Mouse (Mus musculus) thymus, adult 18-20 months (tissue): ENCODE results near the gene Ppil1.
"Not testable (repeated sequence)": the region's sequence is repeated elsewhere in the genome, so short reads cannot be mapped to it uniquely, and the experiment has no call there.

ENCODE experiments used
- DNase-seq, 2 experiments: peaks; one replicate each; pipeline ENCODE4 v3.0.0; 2022; ENCODE audit warnings: mixed read lengths in 2 of 2

Ppil1 gene

GRCm38 (mm10) chr17:29280422-29280821 lies 16.4 kb upstream of the Ppil1 start:
- DNase-seq, result peak; percentile 60 to 81

- DNase-seq, result no peak
These were observed 9.9 kb upstream of the Ppil1 start for GRCm38 (mm10) chr17:29273889-29274288.

GRCm38 (mm10) chr17:29273156-29273555 lies 9.2 kb upstream of the Ppil1 start:
- DNase-seq, result no peak

GRCm38 (mm10) chr17:29270148-29270698 lies 6.2 kb upstream of the Ppil1 start:
- DNase-seq, result no peak

- DNase-seq, result no peak
These were observed 5.3 kb upstream of the Ppil1 start for GRCm38 (mm10) chr17:29269349-29269706.

GRCm38 (mm10) chr17:29268682-29269348 lies 4.8 kb upstream of the Ppil1 start, which contains the start of gene BC004004:
TSS of gene BC004004 (plus strand) at chr17:29268788.
- peak; percentile 92 to 93 for DNase-seq

- DNase-seq, result no peak
These were observed 4.1 kb upstream of the Ppil1 start for GRCm38 (mm10) chr17:29267931-29268681.

GRCm38 (mm10) chr17:29267040-29267439 lies 3.1 kb upstream of the Ppil1 start:
- DNase-seq, result not testable (repeated sequence)

GRCm38 (mm10) chr17:29264760-29265159 lies 774 bp upstream of the Ppil1 start:
- no peak for DNase-seq

- DNase-seq, result no peak
These were observed 569 bp downstream of the Ppil1 start for GRCm38 (mm10) chr17:29263417-29263816.

GRCm38 (mm10) chr17:29262259-29262649 lies 1.7 kb downstream of the Ppil1 start:
- no peak for DNase-seq

- no peak for DNase-seq
These were observed 2.3 kb downstream of the Ppil1 start for GRCm38 (mm10) chr17:29261603-29262258.

GRCm38 (mm10) chr17:29260501-29260900 lies 3.5 kb downstream of the Ppil1 start:
- DNase-seq, result no peak

GRCm38 (mm10) chr17:29259489-29259888 lies 4.5 kb downstream of the Ppil1 start:
- DNase-seq, result peak; percentile 35 to 53

GRCm38 (mm10) chr17:29258921-29259320 lies 5.1 kb downstream of the Ppil1 start:
- no peak for DNase-seq

- DNase-seq, result no peak
These were observed 5.9 kb downstream of the Ppil1 start for GRCm38 (mm10) chr17:29258025-29258558.

GRCm38 (mm10) chr17:29257001-29257511 lies 6.9 kb downstream of the Ppil1 start:
- DNase-seq, result no peak

GRCm38 (mm10) chr17:29256507-29256906 lies 7.5 kb downstream of the Ppil1 start:
- no peak for DNase-seq

GRCm38 (mm10) chr17:29254784-29255183 lies 9.2 kb downstream of the Ppil1 start:
- not testable (repeated sequence) for DNase-seq

GRCm38 (mm10) chr17:29253684-29254083 lies 10.3 kb downstream of the Ppil1 start:
- DNase-seq, result no peak

GRCm38 (mm10) chr17:29253236-29253635 lies 10.8 kb downstream of the Ppil1 start:
- no peak for DNase-seq

GRCm38 (mm10) chr17:29251608-29252390 lies 12.2 kb downstream of the Ppil1 start:
- no peak for DNase-seq
